In genomic region chr2:152399122-152399542, GRCm38 (mm10) we compare ENCODE assay signal across 8 mouse cellular contexts. TPM values are rescaled to one million over a fixed set of nuclear protein-coding genes. Genes with fewer than 3 reads are reported as not detected.
A peak's percentile ranks its signal among the peaks of the same experiment; 100 is the strongest.
DNase-seq lines count a peak whose midpoint lies in the region; ATAC-seq and TF ChIP-seq lines count a peak whose summit lies in the region.

No protein-coding gene starts in this region.

- in situ Hi-C loops in CH12.LX (cut with MboI; ENCODE audit: low pct_ligation_motif_present, low pct_unique_long_range_greater_than_20kb, low sequenced_read_pairs): no loop called here

- TF ChIP-seq EP300 in CH12.LX (IDR thresholded peaks at IDR 0.05; ENCODE audit: low read length): no peak

- no peak for TF ChIP-seq CTCF in CH12.LX (conservative IDR thresholded peaks at IDR 0.05 in 1 of 2, IDR thresholded peaks at IDR 0.05 in 1 of 2; ENCODE audit: low read depth in 2 of 2, low read length in 2 of 2)

- TF ChIP-seq POLR2A in CH12.LX (IDR thresholded peaks at IDR 0.05; ENCODE audit: low read depth, low read length): no peak

- no peaks in the 10 kb centered on the region for H3K27me3 ChIP-seq in heart, embryonic 10.5 days (ENCODE audit: insufficient read depth, poor library complexity, severe bottlenecking)
- H3K27me3 ChIP-seq in CH12.LX (replicated peaks): peaks cover 15% of the 10 kb centered on the region
- no peaks in the 10 kb centered on the region for H3K27me3 ChIP-seq in forebrain, embryonic 12.5 days
- H3K27me3 ChIP-seq in liver, embryonic 13.5 days: no peaks in the 10 kb centered on the region

- no peaks in the 10 kb centered on the region for H3K79me2 ChIP-seq in CH12.LX (replicated peaks; ENCODE audit: control insufficient read depth, extremely low read depth, insufficient read depth, poor library complexity, severe bottlenecking)

- H3K4me3 ChIP-seq in heart, embryonic 10.5 days: peak overlapping the region; percentile 91
- H3K4me3 ChIP-seq in CH12.LX (replicated peaks in 1 of 3; ENCODE audit: low read depth in 2 of 3, low read length in 2 of 3, poor library complexity in 1 of 3): no peak overlapping the region
- peak overlapping the region; percentile 90 for H3K4me3 ChIP-seq in forebrain, embryonic 12.5 days (replicated peaks)
- H3K4me3 ChIP-seq in liver, embryonic 13.5 days (replicated peaks): peak overlapping the region; percentile 82

- no peak for DNase-seq in heart, embryonic 10.5 days (ENCODE audit: low spot score)
- no peak for DNase-seq in heart, adult 11 months
- no peak for DNase-seq in CH12.LX (ENCODE audit: extremely low read depth)
- no peak for DNase-seq in liver, embryonic 13.5 days
- DNase-seq in gastrocnemius, postnatal 25 days: no peak
- DNase-seq in frontal cortex, postnatal 25 days (ENCODE audit: low spot score in 2 of 2): no peak
- no peak for DNase-seq in spleen, postnatal 4 days (ENCODE audit: low spot score in 2 of 2)

- H3K9me3 ChIP-seq in heart, embryonic 10.5 days: no peaks in the 10 kb centered on the region
- peaks cover 34% of the 10 kb centered on the region for H3K9me3 ChIP-seq in CH12.LX (replicated peaks; ENCODE audit: low read length)
- H3K9me3 ChIP-seq in forebrain, embryonic 12.5 days: no peaks in the 10 kb centered on the region
- H3K9me3 ChIP-seq in liver, embryonic 13.5 days (replicated peaks): no peaks in the 10 kb centered on the region

- no peak for TF ChIP-seq RAD21 in CH12.LX (IDR thresholded peaks at IDR 0.05; ENCODE audit: low read depth, low read length)

- 0 out of 2 replicates have a peak, but pooled peaks cover 7% of the 10 kb centered on the region for H3K36me3 ChIP-seq in heart, embryonic 10.5 days
- no peaks in the 10 kb centered on the region for H3K36me3 ChIP-seq in CH12.LX (replicated peaks in 1 of 2; ENCODE audit: control insufficient read depth in 1 of 2, insufficient read depth in 1 of 2, low read length in 1 of 2)
- peaks cover 7% of the 10 kb centered on the region for H3K36me3 ChIP-seq in forebrain, embryonic 12.5 days (replicated peaks)
- H3K36me3 ChIP-seq in liver, embryonic 13.5 days: no peaks in the 10 kb centered on the region

- dilution Hi-C loops in CH12.LX (cut with MboI; ENCODE audit: extremely low pct_ligation_motif_present, extremely low pct_unique_long_range_greater_than_20kb, low sequenced_read_pairs): no loop called here

- no peak overlapping the region for H3K9ac ChIP-seq in CH12.LX (ENCODE audit: insufficient read depth, low read depth)
- H3K9ac ChIP-seq in forebrain, embryonic 12.5 days: peak overlapping the region; percentile 97
- H3K9ac ChIP-seq in liver, embryonic 13.5 days: peak overlapping the region; percentile 87

- 0 out of 2 replicates have a peak overlapping the region, but pooled peaks have one; percentile 55 for H3K4me2 ChIP-seq in CH12.LX (ENCODE audit: insufficient read depth, low read depth, poor library complexity, severe bottlenecking)
- H3K4me2 ChIP-seq in forebrain, embryonic 12.5 days: peak overlapping the region; percentile 66
- peak overlapping the region; percentile 100 for H3K4me2 ChIP-seq in liver, embryonic 13.5 days

- under 1% methylated on average over 13 of the region's 13 CpGs for WGBS in heart, embryonic 10.5 days
- WGBS in forebrain, embryonic 12.5 days: 0% methylated on average over 13 of the region's 13 CpGs
- 4% methylated on average over 13 of the region's 13 CpGs for WGBS in liver, embryonic 13.5 days (ENCODE audit: insufficient replicate concordance)

- peaks cover 41% of the 10 kb centered on the region for H3K4me1 ChIP-seq in heart, embryonic 10.5 days
- H3K4me1 ChIP-seq in CH12.LX (ENCODE audit: control insufficient read depth in 1 of 2, insufficient read depth in 2 of 2): no peaks in the 10 kb centered on the region
- peaks cover 37% of the 10 kb centered on the region for H3K4me1 ChIP-seq in forebrain, embryonic 12.5 days
- peaks cover 62% of the 10 kb centered on the region for H3K4me1 ChIP-seq in liver, embryonic 13.5 days (replicated peaks)

- ATAC-seq in forebrain, embryonic 12.5 days (ENCODE audit: low FRiP score): no peak; the same call in 1 of the 2 replicates
- no peak for ATAC-seq in liver, embryonic 13.5 days (ENCODE audit: low read depth)

- H3K27ac ChIP-seq in heart, embryonic 10.5 days: peak overlapping the region; percentile 99
- no peak overlapping the region for H3K27ac ChIP-seq in CH12.LX (ENCODE audit: insufficient read depth, low read depth)
- H3K27ac ChIP-seq in forebrain, embryonic 12.5 days: peak overlapping the region; percentile 99
- peak overlapping the region; percentile 95 for H3K27ac ChIP-seq in liver, embryonic 13.5 days

TF ChIP-seq in CH12.LX, 34 proteins besides CTCF, POLR2A, EP300 and RAD21:
- TF ChIP-seq ZMIZ1 (IDR thresholded peaks at IDR 0.05; ENCODE audit: low read depth, low read length) (no peak), POLR2AphosphoS2 (IDR thresholded peaks at IDR 0.05; ENCODE audit: low read depth, low read length) (no peak), ZNF384 (IDR thresholded peaks at IDR 0.05; ENCODE audit: low read depth, low read length) (no peak), BHLHE40 (IDR thresholded peaks at IDR 0.05; ENCODE audit: low read depth, low read length) (no peak), ETS1 (conservative IDR thresholded peaks at IDR 0.05; ENCODE audit: low read depth, low read length) (no peak), MAZ (IDR thresholded peaks at IDR 0.05; ENCODE audit: low read depth, low read length) (no peak)

RNA-seq across cellular contexts. Expression of gene Sox12, which starts 1.3 kb away (rescaled TPM):
- polyA plus RNA-seq in heart, embryonic 10.5 days (2016; fragmentation: Nextera tagmentation; extraction: Ambion mirVana): 6.7 and 10.5 TPM in 2 replicates
- total RNA-seq in CH12.LX (2012; rRNA removed) (not detected in 2 replicates), CH12.LX (2014; rRNA removed) (not detected in 2 replicates)
- 0.09 TPM in 1 of 2 replicates, not detected in the other for polyA plus RNA-seq in CH12.LX (2012; ENCODE audit: insufficient read length, low read depth)
- polyA plus RNA-seq in forebrain, embryonic 12.5 days (2016; fragmentation: Nextera tagmentation; extraction: Ambion mirVana): 16.3 and 19.3 TPM in 2 replicates
- polyA plus RNA-seq in liver, embryonic 13.5 days (2015; fragmentation: Nextera tagmentation; extraction: Ambion mirVana): 1.6 TPM in 2 replicates
- total RNA-seq in gastrocnemius, postnatal 25 days (2021): 1 to 10 TPM; 1.1 to 1.7 TPM

RNA-seq across cellular contexts. Expression of gene Zcchc3, which starts 15.7 kb away (rescaled TPM):
- polyA plus RNA-seq in heart, embryonic 10.5 days (2016; fragmentation: Nextera tagmentation; extraction: Ambion mirVana): 50.6 and 71.3 TPM in 2 replicates
- not detected in 2 replicates for total RNA-seq in CH12.LX (2012; rRNA removed)
- total RNA-seq in CH12.LX (2014; rRNA removed): not detected in 2 replicates
- not detected in 2 replicates for polyA plus RNA-seq in CH12.LX (2012; ENCODE audit: insufficient read length, low read depth)
- 55.2 and 55.9 TPM in 2 replicates for polyA plus RNA-seq in forebrain, embryonic 12.5 days (2016; fragmentation: Nextera tagmentation; extraction: Ambion mirVana)
- polyA plus RNA-seq in liver, embryonic 13.5 days (2015; fragmentation: Nextera tagmentation; extraction: Ambion mirVana): 14.0 and 16.2 TPM in 2 replicates
- total RNA-seq in gastrocnemius, postnatal 25 days (2021): 1 to 10 TPM; 1.6 TPM

RNA-seq across cellular contexts. Expression of gene 6820408C15Rik, which starts 16.3 kb away (rescaled TPM):
- 1.2 and 1.4 TPM in 2 replicates for polyA plus RNA-seq in heart, embryonic 10.5 days (2016; fragmentation: Nextera tagmentation; extraction: Ambion mirVana)
- not detected in 2 replicates for total RNA-seq in CH12.LX (2012; rRNA removed)
- not detected in 2 replicates for total RNA-seq in CH12.LX (2014; rRNA removed)
- polyA plus RNA-seq in CH12.LX (2012; ENCODE audit: insufficient read length, low read depth): not detected in 2 replicates
- 1.2 and 1.7 TPM in 2 replicates for polyA plus RNA-seq in forebrain, embryonic 12.5 days (2016; fragmentation: Nextera tagmentation; extraction: Ambion mirVana)
- polyA plus RNA-seq in liver, embryonic 13.5 days (2015; fragmentation: Nextera tagmentation; extraction: Ambion mirVana): 0.21 and 0.27 TPM in 2 replicates
- total RNA-seq in gastrocnemius, postnatal 25 days (2021): not detected

RNA-seq across cellular contexts. Expression of gene Nrsn2, which starts 22.7 kb away (rescaled TPM):
- 3.1 and 3.3 TPM in 2 replicates for polyA plus RNA-seq in heart, embryonic 10.5 days (2016; fragmentation: Nextera tagmentation; extraction: Ambion mirVana)
- total RNA-seq in CH12.LX (2012; rRNA removed): not detected in 2 replicates
- not detected in 2 replicates for total RNA-seq in CH12.LX (2014; rRNA removed)
- polyA plus RNA-seq in CH12.LX (2012; ENCODE audit: insufficient read length, low read depth): not detected in 2 replicates
- polyA plus RNA-seq in forebrain, embryonic 12.5 days (2016; fragmentation: Nextera tagmentation; extraction: Ambion mirVana): 11.1 and 12.4 TPM in 2 replicates
- 0.07 TPM in 1 of 2 replicates, not detected in the other for polyA plus RNA-seq in liver, embryonic 13.5 days (2015; fragmentation: Nextera tagmentation; extraction: Ambion mirVana)
- total RNA-seq in gastrocnemius, postnatal 25 days (2021): not detected

RNA-seq across cellular contexts. Expression of gene Trib3, which starts 55.3 kb away (rescaled TPM):
- 5.1 and 5.3 TPM in 2 replicates for polyA plus RNA-seq in heart, embryonic 10.5 days (2016; fragmentation: Nextera tagmentation; extraction: Ambion mirVana)
- 16.5 and 56.9 TPM in 2 replicates for total RNA-seq in CH12.LX (2012; rRNA removed)
- 18.2 and 30.0 TPM in 2 replicates for total RNA-seq in CH12.LX (2014; rRNA removed)
- 23.7 and 25.1 TPM in 2 replicates for polyA plus RNA-seq in CH12.LX (2012; ENCODE audit: insufficient read length, low read depth)
- polyA plus RNA-seq in forebrain, embryonic 12.5 days (2016; fragmentation: Nextera tagmentation; extraction: Ambion mirVana): 1.6 and 2.8 TPM in 2 replicates
- 2.7 and 3.3 TPM in 2 replicates for polyA plus RNA-seq in liver, embryonic 13.5 days (2015; fragmentation: Nextera tagmentation; extraction: Ambion mirVana)
- 1 to 10 TPM in 1 of 2 experiments, under 1 TPM in 1; 0.74 to 1.8 TPM for total RNA-seq in gastrocnemius, postnatal 25 days (2021)

Comparison
In these comparisons a context has a peak if more than half of its experiments do, and no peak if none do; other contexts are left out.
1. H3K4me3 ChIP-seq: peak in heart, embryonic 10.5 days (single experiment), forebrain, embryonic 12.5 days (single experiment) and liver, embryonic 13.5 days (single experiment); none in CH12.LX (0 of 3).
2. RNA of gene Zcchc3, which starts 15.7 kb away (polyA plus RNA-seq): 50.6 to 71.3 TPM in heart, embryonic 10.5 days, 55.2 to 55.9 TPM in forebrain, embryonic 12.5 days and 14.0 to 16.2 TPM in liver, embryonic 13.5 days; not detected in CH12.LX; every median in the first group is over 10 times any median in the second.
3. Peak in every context shown above with its lines, with median percentiles within 50 percentile points of each other: H3K4me2 ChIP-seq.